Mouse (Mus musculus) CD4-positive, CD25-positive, alpha-beta regulatory T cell, adult 2 months (primary cell): ENCODE results near the gene Gmpr.
A peak's percentile ranks its signal among the peaks of the same experiment; 100 is the strongest.
"Not testable (repeated sequence)": the region's sequence is repeated elsewhere in the genome, so short reads cannot be mapped to it uniquely, and the experiment has no call there.

Experiments
- DNase-seq: peaks from one replicate; pipeline ENCODE4 v3.0.0-alpha.2; 2012; ENCODE audit warnings: low read depth, low spot score

Gene Gmpr

DNA sequence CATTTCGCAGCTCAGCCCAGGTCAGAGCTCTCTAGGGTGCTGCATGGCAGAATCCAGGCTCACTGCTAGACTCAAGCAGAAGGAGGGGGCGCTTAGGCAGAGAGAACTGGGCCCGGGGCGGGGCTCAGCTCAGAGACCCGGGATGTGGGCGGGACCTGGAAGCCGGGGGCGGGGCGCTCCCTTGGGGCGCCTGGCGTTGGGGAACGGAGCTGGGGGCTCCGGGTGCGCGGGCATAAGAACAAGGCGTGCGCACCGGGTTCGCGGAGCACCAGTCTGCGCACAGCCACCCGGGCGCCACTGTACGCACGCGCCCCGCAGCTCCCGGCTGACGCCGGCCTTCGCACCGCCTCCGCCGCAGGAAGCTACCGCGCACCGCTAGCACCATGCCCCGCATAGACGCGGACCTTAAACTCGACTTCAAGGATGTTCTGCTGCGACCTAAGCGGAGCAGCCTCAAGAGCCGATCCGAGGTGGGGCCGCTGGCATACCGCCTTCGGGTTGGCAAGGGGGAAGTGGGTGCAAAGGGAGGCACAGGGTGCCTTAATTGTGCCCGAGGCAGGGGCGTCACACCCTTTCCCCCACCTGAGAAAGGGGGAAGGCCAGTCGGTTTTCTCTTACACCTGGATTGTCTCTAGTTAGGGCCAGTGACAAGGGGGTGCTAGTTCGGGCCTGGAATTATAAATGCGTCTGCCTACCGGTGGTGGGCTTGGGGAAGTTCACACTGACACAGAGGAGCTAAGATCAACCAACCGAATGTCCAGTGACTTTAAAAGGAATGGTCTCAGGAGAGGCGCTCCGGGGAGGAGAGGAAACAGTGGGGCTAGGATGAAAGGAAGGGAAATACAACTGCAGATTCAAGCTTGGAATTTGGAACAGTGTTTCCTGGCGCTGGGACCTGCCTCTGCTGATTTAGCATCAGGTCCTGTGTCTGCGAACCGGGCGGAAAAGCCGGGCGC, at the start of gene Gmpr:
Gene Gmpr, plus strand, starts transcription at position 171 of the 956 bp plus-strand sequence.
- peak; percentile 41 for DNase-seq

DNA sequence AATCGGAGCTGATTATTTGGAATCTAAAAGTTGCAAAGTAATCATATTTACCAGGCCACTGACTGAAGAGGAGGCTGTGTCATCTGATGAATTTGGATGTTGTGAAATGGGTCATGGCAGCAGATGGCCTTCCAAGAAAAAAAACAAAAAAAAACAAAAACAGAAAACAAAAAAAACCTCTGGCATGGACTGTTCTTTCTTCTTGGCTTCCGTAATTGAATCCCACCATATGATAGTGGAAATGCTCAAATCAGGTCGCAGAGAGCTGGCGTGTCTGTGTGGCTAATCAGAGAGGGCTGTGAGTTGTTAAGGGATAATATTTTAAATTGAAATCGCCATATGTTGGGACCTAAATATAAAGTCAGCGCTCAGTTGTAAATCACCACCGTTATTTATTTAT, 49.8 kb upstream of the Gmpr start:
- no peak for DNase-seq

DNA sequence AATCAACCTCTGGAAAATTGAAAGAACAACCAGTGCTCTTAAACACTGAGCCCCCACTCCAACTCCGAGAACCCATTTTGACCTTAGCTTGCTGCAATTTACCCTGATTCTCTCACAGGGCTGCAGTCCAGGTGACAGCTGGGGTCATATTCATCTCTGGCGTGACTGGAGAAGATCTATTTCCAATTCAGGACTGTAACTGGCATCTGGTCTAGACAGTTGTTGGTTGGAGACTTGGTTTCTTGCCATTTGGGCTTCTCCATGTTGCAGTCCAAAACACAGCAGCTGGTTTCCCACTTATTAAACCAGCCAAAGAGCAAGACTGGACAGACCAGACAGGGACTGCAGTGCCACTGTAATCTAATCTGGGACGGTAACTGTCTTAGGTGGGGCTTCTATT, 47.1 kb upstream of the Gmpr start:
- no peak for DNase-seq

DNA sequence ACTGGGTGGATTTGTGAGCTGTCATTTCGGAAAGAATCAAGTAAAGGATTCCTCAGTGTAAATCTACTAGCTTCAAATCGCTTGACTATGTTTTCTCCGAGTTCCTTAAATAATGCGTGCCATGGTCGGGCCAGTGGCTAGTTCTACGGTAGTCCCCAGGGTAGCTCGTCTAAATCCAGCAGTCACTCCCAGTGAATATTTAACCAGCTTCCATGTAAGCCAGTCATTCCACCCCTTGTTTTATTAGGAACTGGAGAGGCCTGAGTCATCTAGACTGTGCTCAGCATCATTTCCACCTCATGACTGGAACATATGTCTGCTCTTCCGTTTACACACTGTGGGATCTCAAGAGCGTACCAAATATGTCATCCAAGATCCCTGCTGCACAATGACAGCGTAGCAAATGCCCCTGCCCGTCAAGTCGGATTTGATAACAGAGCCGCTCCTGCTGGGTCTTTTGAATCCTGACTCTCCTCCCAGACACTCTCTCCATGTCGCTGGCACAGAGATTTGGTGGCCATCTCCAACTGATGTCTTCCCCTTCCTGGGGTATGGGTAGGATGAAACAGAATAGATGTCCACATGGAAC, 45.8 kb upstream of the Gmpr start:
- no peak for DNase-seq

DNA sequence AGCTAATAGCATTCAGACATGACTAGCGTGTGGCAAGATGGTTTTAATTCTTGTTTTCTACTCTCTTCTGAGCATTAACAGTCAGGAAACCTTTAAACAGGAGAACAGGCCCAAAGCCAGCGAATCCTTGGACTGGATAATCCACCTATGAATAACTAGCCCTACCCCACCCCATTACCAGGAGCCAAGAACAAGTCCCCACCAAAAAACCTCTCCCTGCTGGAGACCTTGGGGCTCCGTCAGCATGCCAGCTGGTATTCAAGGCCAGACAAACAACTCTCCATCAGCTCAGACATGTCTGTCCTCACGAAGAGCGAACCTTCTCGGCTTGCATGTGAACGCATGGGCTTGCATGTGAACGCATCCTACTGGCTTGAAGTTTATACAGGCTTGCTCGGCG, 41.6 kb upstream of the Gmpr start:
- no peak for DNase-seq

DNA sequence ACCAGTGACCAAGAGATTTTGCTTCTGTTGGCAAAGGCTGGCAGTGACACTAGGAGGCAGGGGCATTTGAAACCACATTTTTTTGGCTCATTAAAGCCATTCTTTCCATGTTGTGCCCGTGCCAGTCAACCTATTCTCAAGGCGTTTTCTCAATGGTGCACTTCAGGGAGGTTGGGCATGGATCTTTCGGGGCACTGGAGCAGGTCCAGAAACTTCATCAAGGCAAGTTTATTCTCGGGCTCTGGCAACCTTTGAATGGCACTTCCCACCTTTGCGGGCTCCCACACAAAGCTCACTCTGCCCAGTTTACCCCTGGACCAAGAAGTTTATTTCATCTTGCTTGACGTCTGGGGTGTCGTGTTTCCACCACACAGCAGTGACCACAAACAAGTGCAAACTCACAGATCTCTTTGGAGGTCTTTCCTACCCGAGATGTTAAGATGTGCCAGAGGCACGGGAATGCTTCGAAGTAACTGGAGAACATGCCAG, 41.2 kb upstream of the Gmpr start:
- DNase-seq, result no peak

DNA sequence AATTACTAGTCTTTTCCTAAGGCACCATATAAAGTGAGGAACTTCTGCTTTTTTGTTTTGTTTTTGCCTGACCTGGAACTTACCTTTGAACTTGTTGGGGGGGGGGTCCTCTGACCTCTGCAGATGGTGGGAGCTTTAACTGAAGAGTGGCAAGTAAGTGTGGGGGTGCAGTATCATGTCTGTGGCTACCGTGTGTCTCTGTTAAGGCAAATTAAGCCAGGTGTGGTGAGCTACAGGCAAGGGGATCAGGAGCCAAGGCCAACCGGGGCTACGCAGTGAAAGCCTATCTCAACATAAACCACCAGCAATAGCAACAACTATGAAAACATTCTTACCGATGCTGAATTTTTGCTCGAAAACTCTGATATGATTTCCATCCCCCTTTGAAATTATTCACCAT, 38.5 kb upstream of the Gmpr start:
- no peak for DNase-seq

DNA sequence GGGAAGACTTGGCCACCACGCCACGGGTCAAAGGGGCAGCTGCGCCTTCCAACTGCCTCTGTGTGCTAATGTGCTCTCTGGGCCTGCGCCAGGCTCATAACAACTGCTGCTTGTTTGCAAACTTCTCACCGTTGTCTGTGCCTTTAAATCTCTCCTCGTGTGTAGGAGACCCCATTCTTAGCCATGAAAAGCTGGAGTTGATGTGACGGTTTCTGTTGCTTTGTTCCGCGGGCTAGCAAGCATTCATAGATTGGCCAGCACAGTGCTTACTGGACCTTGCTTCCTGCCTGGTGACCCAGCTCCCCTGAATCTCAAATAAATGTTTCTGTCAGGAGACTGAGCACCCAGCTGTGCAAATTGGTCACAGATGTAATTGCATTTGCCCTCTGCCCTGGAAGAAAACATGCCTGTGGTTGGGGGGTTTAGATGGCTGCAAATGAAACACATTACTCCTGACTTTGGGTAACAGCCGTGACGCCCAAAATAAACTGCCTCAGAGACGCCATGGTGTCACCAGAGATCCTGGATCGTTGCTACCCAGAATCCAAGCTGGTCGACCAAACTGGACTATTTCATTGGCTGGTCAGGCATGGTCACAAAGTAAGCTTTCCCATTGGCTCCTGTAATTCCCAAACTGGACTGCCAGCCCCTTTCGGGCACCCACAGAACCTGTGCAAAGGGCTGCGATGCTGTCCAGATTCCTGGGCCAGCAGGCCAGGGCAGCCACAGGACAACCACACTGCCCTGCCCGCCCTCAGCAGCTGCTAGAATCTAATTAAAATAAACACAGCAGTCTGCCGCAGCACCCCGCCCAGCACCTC, 37.6 kb upstream of the Gmpr start:
- no peak for DNase-seq

DNA sequence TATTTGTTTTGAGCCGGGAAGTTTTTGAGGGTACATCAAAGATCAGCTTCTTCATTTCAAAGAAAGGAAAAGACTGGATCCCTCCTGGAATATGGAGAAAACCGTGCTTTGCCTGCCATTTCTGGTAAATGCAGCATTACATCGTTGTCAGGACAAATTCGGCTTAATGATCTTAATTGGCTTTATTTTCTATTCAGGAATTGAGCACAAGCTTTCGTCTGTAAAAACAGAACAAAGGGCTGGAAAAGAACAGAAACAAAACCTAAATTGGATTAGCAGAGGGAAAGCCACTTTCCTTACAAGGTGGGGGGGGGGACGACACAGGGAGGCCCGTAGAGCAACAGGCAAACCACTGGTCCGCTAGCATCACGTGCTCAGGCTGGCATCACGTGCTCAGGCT, 33.9 kb upstream of the Gmpr start:
- DNase-seq, result no peak

DNA sequence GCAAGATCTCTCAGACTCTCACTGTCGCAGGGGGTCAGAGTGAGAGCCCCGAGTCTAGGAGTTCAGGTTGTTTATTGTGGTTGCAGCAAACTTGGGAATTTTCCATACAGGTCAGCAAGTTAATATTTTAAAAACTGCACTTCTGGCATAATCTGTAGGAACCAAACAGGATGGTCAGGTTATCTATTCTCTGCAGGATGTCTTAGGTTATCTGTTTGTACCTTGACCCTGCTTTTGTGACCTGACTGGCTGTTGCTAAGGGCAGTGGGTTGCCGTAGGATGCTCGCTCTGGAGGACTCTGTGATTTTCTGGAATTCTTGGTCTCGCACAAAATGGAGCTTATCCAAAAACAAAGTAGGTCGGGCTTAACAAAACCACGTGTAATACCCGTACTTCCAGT, 31.9 kb upstream of the Gmpr start:
- no peak for DNase-seq

DNA sequence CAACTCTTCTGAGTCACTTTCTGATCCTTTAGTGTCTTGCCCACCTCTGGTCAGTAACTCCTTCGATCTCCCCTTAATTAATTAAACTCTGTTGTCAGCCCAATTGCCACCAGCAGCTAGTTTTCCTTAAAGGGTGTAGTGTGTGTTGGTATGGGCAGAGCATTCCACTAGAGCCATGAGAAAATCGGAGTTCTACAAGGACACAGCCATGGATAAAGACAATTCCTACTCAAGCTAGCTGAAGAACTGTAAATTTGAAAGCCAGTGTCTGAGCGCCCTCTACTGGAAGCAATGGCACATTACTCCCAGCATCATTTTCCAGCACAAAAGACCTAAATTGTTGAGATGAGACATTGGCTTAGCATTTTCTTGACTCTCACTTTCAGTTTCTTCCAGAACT, 30.1 kb upstream of the Gmpr start:
- DNase-seq, result peak; percentile 81

DNA sequence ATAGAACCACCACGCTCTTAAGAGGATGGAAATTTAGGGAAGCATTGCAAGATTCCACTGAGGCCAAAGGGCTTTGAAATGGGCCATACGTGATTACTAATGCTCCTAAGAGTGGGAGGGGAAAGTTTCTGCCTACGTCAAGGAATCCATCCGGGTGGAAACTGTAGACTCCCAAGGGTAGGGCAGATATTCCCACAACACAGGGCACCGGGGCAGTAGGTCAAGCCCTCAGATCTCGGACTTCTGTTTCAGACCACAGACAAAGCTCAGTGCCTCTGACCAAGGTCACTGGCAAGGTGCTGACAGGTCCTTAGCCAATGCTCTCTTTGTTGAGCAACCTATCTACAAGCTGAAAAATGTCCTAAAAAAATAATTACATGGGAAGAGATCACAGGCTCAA, 27.3 kb upstream of the Gmpr start:
- DNase-seq, result no peak

DNA sequence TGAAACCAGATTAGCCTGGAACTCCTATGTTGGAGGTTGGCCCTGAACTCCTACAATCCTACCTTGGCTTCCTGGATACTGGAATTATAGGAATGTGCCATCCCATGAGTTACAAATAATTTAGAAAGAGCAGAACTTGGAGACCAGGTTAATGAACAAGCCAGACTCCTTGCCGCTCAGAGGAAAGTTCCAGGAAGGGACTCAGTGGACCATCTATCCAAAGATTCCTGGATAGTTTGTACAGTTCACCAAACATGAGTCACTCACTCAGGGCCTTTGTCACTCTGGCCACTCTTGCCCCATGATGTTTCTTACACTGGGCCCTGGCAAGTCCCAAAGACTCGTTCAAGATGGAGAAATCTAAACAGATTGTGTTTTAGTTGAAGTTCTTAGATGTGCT, 24.0 kb upstream of the Gmpr start:
- DNase-seq, result no peak

DNA sequence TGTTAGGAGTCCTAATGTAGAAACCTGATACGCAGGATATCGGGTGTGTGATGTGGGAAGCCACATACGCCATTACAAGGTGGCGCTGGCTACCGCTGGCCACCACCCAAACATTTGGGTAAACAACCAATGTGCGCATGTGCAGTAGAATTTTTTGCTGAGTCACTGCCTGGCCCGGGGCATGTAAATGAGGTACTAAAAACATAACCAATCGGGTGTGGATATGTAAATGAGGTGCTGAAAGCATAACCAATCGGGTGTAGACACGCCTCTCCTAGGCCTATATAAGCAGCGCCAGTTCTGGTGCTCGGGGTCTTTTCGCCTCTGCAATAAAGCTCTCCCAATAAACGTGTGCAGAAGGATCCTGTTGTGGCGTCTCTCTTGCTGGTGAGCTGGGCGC, 23.3 kb upstream of the Gmpr start:
- DNase-seq, result not testable (repeated sequence)

DNA sequence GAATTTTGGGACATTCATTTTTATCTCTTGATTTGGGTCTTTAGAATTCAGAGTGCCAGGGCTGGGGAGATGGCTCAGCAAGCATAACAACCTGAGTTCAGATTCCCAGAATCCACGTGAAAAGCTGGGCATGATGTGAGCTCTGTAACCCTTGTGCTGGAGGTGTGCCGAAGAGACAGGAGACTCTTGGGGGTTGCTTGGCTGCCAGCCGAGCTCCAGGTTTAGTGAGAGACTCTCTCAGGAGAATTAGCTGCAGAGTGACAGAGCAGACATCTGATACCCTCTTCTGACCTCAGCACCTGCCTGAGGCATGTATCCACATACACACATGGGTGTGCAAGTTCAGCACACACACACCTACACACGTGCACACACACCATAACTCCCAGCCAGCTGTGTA, 21.6 kb upstream of the Gmpr start:
- DNase-seq, result no peak

DNA sequence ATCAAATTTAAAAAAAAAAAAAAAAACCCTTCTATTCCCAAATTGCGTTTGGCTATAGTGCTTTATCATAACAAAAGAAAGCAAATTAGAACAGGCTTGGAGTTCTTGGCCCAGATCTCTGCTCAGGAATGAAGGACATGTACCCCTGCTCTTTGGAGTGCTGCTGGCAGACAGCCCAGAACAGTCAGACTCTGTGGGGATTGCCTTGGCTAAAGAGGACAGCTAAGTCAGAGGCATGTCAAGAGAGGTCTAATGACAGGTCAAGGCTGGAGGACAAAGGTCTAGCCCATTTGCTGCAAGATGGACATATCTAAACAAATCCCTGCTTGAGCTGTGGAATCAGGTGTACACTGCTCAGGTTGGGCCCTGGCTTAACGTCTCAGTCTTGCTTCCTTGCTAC, 20.6 kb upstream of the Gmpr start:
- DNase-seq, result no peak

DNA sequence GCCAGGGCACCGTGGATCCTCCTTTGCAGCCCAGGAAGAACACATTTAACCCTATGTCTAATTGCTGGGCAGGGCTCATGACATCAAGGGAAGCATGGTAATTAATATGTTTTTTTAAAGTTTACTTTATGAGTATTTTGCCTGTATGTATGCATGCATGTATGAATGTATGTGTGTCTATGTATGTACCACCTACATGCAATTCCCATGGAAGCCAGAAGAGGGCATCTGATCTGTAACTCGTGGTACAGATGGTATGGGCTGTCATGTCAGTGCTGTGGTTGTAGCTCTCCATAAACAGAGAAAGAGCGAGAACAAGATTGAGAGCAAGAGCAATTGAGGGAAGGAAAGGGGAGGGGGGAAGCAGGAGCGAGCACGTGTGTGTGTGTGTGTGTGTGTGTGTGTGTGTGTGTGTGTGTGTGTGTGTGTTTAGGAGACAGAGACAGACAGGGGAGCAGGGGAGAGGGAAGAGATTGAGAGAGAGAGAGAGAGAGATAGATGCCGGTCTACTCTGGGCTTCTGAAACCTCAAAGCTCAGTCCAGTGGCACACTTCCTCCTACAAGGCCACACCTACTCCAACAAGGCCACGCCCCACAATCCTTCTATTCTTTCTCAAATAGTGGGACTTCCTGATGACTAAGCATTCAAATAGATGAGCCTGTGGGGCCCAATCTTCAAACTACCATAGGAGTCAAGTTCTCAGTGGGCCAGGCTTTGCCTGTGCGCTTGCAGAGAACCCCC, 15.1 kb upstream of the Gmpr start:
- DNase-seq, result peak; percentile 6

DNA sequence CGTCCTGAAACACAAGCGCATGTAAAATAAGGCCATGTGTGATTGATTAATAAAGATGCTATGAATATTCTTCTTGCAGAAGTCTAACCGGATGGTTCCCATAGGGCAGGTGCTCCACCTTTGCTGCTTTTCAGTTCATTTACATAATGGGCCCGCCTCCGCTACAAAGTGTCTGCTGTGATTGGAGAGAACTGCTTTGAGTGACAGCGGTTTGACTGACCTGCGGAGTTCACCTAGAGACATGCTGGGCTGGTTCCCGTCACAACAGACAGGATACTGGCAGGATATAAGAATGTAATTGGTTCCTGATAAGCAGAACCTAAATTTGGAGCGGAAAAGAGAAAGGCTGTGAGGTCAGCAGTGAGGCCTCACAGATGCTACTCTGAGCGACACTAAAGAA, 13.4 kb upstream of the Gmpr start:
- peak; percentile 11 for DNase-seq

DNA sequence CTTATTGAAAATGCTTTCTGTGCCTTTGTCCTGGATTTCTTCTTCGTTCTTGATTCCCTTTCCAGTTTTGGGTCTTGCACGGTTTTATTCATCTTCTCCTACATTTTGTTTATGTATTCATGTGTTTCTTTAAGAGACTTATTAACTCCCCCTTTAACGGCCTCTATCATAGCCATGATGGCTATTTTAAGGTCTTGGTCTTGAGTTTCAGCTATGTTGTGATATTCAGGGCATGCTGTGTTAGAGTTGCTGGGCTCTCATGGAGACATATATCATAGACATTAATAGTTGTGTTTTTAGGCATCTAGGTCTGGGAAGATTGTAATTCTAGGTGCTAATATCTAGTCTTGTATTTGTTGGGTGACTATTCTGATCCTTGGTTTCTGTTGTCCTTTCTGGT, 8.6 kb upstream of the Gmpr start:
- no peak for DNase-seq

DNA sequence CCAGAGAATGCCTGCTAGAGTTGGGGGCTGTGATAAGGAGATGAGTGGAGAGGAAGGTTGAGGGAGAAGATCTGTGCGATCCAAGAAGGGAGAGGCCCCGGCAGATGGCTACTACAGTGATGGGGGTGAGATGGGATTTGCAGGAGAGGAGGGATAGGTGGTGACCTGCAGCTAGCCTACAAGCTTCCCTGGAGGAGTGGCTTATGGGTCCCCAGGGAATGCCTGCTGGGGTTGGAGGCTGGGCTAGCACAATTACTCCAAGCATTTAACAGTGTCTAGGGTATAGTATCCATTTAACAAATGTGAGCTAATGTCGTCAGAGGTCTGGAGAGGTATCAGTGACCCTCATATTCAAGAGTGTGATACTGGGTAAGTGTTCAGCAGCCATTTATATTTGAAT, 7.9 kb upstream of the Gmpr start:
- DNase-seq, result no peak

DNA sequence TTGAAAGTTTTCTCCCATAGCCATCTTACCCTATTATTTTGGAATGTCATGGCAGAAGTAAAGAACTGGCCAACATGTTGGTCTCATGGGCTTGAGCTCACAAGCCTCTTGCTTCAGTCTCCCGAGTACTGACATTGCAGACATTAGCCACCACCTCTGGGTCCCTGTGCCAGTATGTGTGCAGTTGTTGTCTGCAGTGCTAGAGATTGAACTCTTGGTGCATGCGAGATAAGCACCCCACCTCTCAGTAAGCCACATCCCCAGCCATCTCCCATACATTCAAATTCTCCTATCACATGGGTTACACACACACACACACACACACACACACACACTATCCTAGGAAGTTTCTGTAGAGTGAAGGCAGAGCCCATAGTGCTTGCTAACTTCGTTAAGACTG, 7.3 kb upstream of the Gmpr start:
- DNase-seq, result no peak

DNA sequence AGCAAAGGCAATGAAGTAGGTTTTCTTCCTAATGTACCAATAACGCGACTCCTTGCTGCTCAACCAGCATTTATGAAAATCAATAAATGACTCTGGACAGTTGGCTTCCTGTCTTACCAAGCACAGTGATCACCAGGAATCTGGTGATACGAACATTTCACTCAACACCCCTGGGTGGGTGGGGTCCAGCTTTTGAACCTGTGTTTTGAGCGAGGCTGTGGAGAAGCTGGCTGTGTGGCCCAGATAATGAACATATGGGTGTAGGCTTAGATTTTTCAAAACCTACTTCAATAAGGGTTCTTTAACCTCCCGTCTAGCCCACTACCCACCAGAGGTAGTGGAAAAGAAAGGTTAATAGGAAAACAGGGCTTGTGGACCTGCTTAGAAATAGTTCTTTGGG, 4.5 kb upstream of the Gmpr start:
- DNase-seq, result no peak
